Mouse (Mus musculus) left cerebral cortex, postnatal 36 days (tissue): ENCODE data around the gene Opcml. TPM values are rescaled to one million over a fixed set of nuclear protein-coding genes. Genes with fewer than 3 reads are reported as not detected.

ENCODE experiments used
- DNase-seq, 2 experiments: peaks; one replicate each; pipeline ENCODE4 v3.0.0; 2021 to 2022; ENCODE audit warnings: low spot score in 2 of 2, mixed read lengths in 1 of 2
- intact Hi-C: fragments of 180-260 bp; cut with DNase I; formaldehyde crosslinking; loops from one replicate; pipeline ENCODE4 v1.15.1; 2025
- total RNA-seq, 2 experiments: library from RNA; stranded (reverse); gene quantifications; 2 replicates each; pipeline ENCODE4 v1.2.3; 2021

Gene Opcml
- total RNA-seq, 2 experiments from 2014 or later, result 250 to 263 TPM

GRCm38 (mm10) chr9:28445863-28446262 lies 655.3 kb downstream of the Opcml start:
- no peak for DNase-seq
- intact Hi-C loops, result no loop called here

DNA sequence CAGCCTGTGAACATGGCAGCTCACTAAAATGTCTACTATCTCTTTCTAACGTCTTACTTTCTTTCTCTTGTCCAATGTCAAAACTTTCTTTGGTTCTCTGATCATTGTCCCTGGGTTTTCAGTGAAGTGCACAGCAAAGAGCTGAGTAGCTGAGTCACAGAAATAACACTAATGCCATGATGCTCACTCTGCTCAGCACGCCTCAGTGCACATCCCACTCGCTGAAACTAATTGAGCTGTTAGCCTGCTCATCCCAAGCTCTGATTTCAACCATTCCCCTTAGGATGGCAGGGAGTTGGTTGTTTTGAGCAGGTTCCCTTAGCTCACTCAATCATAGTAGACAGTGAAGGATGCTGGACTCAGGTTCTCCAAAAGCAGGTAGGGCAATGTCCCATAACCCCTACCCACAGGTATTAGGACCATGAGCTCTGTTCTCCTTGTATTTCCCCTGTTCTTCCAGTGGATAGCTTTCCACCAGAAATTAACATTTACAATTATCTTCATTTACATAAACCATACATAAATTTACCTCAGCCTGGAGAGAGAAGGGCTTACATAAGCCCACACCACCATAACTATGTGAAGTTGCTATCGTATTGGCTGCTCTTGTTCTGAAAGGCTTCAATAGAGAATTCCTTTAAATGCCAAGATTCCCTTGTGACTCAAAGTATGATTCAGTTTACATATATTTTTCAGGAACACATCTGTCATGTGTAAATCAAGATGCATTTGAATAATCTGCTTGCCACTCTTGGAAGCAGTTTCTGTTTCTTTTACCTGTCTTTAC lies 655.9 kb downstream of the Opcml start:
- DNase-seq, result no peak
- intact Hi-C loops, result no loop called here

DNA sequence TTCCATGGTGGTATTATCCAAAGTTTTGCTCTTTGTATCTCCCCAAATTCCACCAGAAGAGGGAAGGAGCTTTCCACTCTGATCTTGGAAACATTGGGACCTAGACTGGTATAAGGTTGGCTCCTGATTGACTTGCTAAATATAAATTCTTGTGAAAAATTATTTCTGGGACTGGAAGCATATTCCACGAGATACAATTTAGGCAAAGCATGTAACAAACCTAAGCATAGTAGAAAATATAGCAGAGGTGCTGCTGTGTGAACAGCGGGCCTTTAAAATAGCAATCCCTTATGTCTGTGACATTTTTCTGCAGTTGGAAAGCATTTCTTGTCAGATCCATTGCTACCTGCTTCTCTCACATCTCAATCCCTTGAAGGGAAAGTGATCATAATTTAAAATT lies 661.9 kb downstream of the Opcml start:
- intact Hi-C loops, result no loop called here
- no peak for DNase-seq

DNA sequence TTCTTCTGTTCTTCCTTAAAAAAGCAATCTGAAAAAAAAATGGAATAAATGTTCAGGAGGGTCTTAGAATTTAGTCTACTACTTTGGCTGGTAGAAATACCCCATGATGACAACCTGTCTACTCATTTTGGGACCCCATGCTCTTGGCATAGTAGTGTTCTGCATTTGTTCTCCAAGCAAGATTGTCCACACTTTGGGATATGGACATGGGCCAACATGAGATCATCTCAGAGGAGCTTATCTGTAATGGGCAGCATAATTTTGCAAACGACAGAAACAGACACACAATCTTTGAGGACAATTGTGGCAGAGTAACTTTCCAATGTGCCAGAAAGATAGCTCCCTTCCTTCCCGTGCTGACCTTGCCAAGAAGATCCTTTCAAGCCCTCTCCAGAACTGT lies 662.5 kb downstream of the Opcml start:
- no peak for DNase-seq
- intact Hi-C loops, result no loop called here

DNA sequence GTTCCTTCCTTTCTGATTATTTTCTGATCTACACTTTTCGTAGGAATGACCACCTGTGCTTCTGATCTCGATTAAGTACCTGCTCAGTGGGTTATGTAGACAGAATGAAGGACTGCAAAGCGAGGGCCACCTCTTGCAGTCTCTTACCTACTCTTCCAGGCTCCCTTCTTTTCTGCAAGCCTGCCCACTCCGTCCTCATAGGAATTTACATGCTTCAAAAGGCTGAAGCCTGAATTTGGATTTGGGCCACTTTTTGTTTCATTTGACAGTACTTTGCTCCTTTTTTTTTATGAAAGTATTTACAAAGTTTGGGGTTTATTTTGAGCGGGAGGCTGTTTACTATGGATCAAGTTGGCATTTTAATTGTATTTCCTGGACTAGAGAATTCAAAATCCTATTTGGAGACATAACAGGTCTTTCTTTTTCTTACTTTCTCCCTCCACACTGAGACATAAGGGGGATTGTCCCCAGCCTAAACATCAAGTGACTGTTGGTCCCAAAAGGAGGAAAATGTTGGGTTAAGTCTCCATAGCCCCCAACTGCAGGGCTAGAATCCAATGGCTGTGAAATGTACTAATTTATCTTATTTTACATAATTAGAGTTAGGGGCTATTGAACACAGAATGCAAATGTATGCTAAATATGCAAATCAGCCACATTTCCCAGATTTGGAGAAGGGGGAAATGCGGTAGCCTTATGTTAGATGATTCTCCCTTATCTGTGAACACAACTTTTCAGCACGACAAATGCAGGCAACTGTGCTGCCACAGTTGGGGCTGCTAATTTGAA lies 667.6 kb downstream of the Opcml start:
- no peak for DNase-seq
- intact Hi-C loops, result no loop called here

GRCm38 (mm10) chr9:28463622-28464021 lies 673.0 kb downstream of the Opcml start:
- no peak for DNase-seq
- intact Hi-C loops, result no loop called here

DNA sequence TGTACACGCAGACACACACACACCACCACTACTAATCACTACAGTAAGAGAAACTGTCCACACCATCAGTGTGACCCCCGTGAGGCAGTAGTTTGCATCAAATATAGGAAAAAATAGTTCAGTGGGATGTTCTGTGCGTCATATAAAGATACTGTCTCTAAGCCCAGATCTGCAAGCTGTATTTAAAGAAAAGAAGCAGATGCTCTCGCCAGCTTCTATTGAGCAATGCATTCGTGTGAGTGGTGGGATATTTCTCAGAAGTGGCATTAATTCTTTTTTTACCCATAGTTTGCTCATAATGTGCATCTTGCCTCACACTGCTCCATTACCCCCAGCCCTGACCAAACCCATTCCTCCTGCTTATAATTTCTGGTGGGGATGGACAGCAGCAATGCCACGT lies 678.8 kb downstream of the Opcml start:
- no peak for DNase-seq
- intact Hi-C loops, result no loop called here

GRCm38 (mm10) chr9:28471501-28471900 lies 680.9 kb downstream of the Opcml start:
- intact Hi-C loops, result no loop called here
- no peak for DNase-seq

DNA sequence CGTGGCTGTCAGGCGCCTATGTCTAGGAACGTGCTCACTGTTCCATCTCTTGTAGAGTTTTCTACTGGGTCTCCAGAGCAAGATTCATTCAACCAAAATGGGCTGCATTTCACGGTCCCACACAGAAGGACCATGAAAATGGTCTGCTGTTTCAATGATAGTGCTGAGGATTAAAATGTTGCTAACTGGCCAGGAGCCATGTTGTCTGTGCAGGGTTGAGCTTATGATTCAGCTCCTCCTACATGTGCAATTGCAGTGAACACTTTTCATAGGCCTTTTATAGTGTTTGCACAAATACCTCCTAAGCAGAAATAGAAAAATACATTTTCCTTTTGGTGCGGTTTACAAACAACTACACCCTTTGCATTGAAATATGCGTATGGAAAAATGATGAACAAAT lies 684.0 kb downstream of the Opcml start:
- peak in 1 of 2 experiments; percentile 26 for DNase-seq
- intact Hi-C loops, result no loop called here

GRCm38 (mm10) chr9:28481261-28481660 lies 690.7 kb downstream of the Opcml start:
- intact Hi-C loops, result no loop called here
- DNase-seq, result no peak

DNA sequence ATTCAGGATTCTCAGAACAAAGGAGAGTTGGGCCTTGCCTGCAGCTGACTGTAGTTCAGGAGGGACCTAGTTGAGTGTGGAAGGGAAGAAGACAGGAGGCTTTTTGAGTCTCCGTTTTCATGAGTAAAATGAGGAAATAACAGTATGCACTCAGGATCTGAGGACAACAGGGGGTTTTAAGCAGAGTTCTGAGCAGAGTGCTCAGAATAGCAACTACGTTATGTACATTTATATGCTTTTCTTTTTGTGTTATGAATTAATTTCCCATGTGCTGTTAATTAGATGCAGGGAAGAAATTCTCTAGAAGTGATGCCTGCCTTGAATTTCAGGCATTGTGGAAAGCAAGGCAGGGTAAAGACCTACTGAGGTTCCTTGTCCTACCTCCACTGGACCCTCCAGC lies 697.9 kb downstream of the Opcml start:
- intact Hi-C loops, result no loop called here
- no peak for DNase-seq

GRCm38 (mm10) chr9:28489828-28490227 lies 699.3 kb downstream of the Opcml start:
- no peak for DNase-seq
- intact Hi-C loops, result no loop called here

DNA sequence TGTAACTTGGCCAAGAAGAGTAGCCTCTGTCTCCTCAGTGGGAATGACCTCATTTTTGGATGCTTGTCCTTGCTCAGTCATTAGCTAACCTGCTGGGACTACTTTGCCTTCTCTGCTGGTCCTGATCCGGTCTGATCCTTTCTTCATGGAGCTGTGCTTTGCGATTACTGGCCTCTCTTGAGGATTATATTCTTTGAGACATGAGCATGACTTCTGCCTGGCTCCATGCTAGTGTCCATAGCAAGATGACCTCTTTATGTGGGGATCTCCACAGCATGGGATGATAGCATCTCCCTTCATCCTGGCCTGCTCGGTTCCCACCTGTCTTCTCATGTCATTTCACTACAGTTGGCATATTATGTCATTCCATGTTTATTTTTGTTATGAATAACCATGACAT lies 699.8 kb downstream of the Opcml start:
- intact Hi-C loops, result no loop called here
- DNase-seq, result no peak

- intact Hi-C loops, result no loop called here
- no peak for DNase-seq
These were observed 709.5 kb downstream of the Opcml start for GRCm38 (mm10) chr9:28499841-28500794.

GRCm38 (mm10) chr9:28513905-28514304 lies 723.3 kb downstream of the Opcml start:
- intact Hi-C loops, result no loop called here

DNA sequence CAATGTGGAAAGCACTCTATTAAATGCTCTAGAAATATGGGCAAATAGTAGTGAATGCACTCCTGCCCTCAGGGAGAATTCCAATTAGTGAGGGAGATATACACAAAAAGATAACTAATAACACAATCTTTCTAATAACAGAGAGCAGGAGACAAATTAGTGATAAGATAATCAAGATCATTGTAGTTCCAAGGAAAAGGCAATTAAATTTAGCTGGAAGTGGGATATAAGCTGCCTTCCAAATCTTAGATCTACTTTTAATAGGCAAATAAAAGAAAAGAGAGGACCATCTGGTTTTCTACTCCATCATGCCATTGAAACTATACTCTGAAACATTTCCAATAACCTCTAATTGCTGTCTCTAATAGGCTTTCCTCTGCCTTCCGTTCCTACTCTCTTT lies 742.6 kb downstream of the Opcml start:
- intact Hi-C loops, result no loop called here
- no peak for DNase-seq

More at GRCm38 (mm10) chr9:28513905-28514304, 723.3 kb downstream of the Opcml start:
- DNase-seq, result no peak

- intact Hi-C loops, result no loop called here
- DNase-seq, result no peak
These were observed 744.4 kb downstream of the Opcml start for GRCm38 (mm10) chr9:28535006-28535405.

DNA sequence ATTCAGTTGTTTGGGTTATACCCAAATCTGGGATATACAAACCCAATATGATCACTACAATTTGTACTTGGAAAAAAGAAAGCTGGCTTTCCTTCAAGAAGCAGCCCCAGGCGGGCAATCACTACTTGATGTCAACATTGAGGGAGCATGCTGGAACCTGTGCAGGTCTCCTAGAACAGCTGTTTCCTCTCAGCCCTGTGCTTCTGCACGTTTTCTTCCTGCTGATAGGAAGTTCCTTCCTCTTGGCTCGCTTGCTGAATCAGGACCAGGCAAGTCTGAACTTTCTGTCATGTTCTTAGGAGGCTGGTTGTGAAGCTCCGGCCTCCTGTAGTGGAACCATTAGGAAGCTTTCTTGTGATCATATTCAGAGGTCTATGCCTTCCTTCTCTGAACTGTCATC lies 746.1 kb downstream of the Opcml start:
- no peak for DNase-seq
- intact Hi-C loops, result no loop called here

DNA sequence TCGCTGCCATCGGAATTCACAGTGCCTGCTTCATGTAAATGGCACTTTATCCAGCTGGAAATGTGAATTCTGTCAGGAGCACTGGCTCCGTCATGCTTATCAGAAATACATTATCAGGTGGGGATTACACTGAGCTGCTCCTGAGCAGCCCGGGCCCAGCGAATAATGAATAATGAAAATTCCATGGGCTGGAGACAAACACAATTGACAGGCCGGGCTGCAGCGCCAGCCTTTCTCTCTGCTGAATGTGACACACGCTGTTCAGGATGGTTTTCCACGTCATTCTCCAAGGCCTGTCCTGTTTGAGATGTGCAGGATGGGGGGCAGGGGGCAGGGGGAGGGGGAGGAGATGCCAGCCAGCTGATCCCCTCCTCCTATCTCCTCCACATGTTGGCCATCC lies 757.6 kb downstream of the Opcml start:
- peak in 1 of 2 experiments; percentile 2 for DNase-seq
- intact Hi-C loops, result no loop called here
